Mouse (Mus musculus): Measurements from ENCODE around the gene Tiam2.

The Tiam2 gene

GRCm38 (mm10) chr17:3498580-3498979, 172.2 kb downstream of the Tiam2 start:
- DNase-seq (ENCODE audit: low read depth) = no peak

GRCm38 (mm10) chr17:3499468-3499867, 173.1 kb downstream of the Tiam2 start:
- DNase-seq (ENCODE audit: low read depth) = no peak

- DNase-seq (ENCODE audit: low read depth) = no peak
These were observed 173.7 kb downstream of the Tiam2 start for GRCm38 (mm10) chr17:3500076-3500475.

DNA sequence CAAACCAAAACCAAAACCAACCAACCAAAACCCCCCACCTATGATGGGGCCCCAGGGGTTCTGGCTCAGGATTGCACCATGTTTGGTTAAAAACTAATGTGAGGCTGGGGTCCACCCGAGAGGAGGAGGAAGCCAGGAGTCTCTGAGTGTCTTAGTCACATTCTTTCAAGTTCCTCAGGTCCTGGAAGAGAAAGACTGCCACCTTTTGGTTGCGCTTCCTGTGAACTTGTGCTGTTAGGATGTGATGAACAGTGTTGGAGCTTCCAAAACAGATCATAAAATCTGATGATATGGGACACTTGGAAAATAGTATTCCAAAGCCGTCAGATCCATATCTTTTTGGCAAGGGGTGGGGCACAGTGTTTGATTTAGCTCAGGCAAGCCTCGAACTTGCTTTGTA, 174.6 kb downstream of the Tiam2 start:
- no peak for DNase-seq (ENCODE audit: low read depth)

GRCm38 (mm10) chr17:3505711-3506110, 179.3 kb downstream of the Tiam2 start:
- no peak for DNase-seq (ENCODE audit: low read depth)

GRCm38 (mm10) chr17:3506508-3506907, 180.1 kb downstream of the Tiam2 start:
- DNase-seq (ENCODE audit: low read depth) = no peak

GRCm38 (mm10) chr17:3509841-3510240, 183.5 kb downstream of the Tiam2 start:
- DNase-seq (ENCODE audit: low read depth) = no peak

DNA sequence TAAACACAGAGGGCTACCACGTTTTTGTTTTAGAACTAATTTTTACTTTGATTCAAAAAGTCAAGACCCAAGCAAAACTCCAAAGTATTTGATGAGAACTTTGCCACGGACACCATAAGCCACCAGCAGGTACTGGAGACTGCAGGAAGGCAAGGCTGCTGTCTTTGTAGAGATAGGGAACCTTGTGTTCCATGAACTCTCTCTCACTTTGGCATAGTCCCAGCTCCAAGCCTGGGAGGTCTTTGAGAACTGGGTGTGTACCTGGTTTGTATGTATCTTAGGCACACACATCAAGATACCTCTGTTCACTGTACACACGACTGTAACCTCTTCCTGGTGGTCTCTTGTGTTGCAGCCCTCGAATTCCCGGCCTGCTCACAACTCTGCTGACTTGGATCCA, 187.9 kb downstream of the Tiam2 start:
- DNase-seq (ENCODE audit: low read depth) = no peak

DNA sequence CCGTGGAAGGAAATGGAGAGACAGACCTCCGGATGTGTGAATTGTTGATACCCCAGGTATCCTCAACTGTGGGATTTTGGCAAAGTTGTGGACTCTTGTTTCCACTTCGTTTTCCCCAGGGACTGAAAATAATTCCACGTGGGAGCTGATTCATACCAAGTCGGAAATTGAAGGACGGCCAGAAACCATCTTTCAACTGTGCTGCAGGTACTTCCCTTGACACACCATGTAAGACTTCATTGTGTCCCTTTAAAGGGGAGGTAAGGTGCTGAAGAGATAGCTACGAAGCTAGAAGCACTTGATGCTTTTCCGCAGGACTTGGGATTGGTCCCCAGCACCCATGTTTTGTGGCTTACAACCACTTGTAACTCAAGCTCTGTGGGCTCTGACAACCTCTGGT, 189.5 kb downstream of the Tiam2 start:
- no peak for DNase-seq (ENCODE audit: low read depth)

GRCm38 (mm10) chr17:3516406-3516805, 190.0 kb downstream of the Tiam2 start:
- no peak for DNase-seq (ENCODE audit: low read depth)

- no peak for DNase-seq (ENCODE audit: low read depth)
These were observed 194.0 kb downstream of the Tiam2 start for GRCm38 (mm10) chr17:3520344-3520743.

DNA sequence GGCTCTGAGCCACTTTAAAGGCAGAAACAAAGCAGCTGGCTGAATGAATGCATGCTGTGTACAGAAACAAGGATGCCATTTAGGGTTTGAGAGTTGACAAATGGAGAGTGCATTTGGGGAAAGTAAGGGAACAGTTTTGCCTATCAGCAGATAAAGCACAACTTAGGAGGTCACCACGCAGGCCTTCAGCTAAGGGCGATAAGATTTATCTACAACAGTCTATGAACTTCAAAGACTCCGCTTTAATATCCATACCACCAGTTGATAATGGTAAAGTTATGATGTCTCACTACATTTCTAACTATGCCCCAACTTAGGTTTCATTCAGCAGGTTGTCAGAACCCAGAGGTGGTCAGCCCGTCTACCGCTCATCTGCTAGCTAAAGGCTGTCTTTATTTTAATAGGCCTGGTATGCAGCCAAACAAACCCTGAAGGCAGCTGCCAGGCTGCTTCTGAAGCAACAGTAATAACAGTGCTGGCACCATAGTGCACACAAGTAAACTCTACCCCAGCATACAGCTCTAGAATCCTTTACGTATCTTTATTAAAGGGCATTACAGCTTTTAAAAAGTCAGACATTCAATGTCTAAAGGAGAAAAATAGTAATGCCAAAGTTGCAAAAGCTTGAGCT, 201.6 kb downstream of the Tiam2 start:
- DNase-seq (ENCODE audit: low read depth) = no peak

DNA sequence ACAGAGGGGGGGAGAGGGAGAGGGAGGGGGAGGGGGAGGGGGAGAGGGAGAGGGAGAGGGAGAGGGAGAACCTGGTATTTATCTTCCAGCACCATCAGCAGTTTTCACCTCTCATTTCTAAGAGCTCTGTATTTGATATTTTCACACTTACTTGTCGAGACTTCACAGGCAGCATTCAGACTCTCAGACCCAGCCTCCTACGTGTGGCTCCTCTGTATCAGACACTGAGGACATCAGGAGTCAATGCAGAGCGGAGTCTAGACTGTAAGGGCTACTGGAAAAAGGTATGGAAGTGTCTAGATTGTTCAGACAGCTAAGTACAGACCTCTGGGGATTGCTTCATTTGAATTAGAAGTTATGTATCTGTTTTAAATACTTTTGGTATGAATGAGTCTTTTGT, 203.2 kb downstream of the Tiam2 start:
- DNase-seq (ENCODE audit: low read depth) = no peak

DNA sequence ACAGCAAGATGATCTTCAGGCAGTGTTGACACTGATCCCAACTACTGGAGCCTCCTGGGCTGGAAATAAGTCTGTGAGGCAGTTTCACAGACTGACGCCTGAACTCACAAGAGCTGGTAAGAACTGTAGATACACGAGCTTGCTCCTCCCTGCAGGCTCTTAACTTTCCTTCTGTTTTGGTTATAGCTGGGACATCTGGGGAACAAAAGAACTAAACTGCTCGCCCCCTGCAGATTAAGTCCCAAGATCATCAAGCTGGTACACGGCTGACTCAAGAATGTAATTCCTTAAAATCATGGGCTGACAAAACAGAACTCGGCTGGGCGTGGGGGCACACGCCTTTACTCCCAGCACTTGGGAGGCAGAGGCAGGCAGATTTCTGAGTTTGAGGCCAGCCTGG, 204.2 kb downstream of the Tiam2 start:
- DNase-seq (ENCODE audit: low read depth) = no peak

- peak; percentile 43 for DNase-seq (ENCODE audit: low read depth)
These were observed 205.3 kb downstream of the Tiam2 start for GRCm38 (mm10) chr17:3531641-3532040.

DNA sequence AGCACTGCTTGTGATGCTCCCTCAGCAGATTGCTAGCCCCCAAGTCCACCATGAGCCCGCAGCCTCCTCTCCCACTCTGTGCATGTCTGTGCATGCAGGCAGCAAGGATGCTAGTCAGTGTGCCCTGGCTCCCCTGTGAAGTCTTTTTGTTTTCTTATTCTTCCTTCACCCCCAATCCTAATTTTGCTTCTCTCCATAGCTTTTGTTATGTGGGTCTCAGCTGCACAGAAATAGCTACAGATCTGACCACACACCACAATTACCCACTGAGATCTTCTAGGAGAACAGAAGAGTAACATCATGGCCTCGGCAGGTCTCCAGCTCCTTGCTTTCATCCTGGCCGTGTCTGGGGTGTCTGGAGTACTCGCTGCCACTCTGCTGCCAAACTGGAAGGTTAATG, 205.9 kb downstream of the Tiam2 start, which contains the start of gene Cldn20:
Gene Cldn20, plus strand, starts transcription at position 301 of the 400 bp plus-strand sequence.
- no peak for DNase-seq (ENCODE audit: low read depth)

- DNase-seq (ENCODE audit: low read depth) = no peak
These were observed 207.1 kb downstream of the Tiam2 start for GRCm38 (mm10) chr17:3533425-3533824.

- no peak for DNase-seq (ENCODE audit: low read depth)
These were observed 213.9 kb downstream of the Tiam2 start for GRCm38 (mm10) chr17:3540304-3540703.

GRCm38 (mm10) chr17:3541033-3541432, 214.7 kb downstream of the Tiam2 start:
- no peak for DNase-seq (ENCODE audit: low read depth)

DNA sequence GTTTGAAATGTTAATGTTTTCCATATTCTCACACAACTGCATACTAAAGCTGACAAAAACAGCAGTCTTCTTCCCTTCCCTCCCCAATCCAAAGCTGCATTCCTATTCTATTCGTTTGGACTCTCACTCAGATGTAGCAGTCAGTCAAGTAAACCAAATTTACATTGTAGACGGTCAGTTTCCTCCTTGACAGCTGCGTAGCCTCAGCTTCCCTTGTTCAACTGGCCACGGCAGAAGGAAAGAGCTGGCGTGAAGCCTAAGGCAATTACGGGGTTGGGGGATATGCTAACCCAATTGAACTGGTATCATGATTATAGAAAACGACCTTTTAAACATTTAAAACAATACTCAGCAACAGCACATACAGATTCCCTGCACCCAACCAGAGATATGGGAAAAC, 221.4 kb downstream of the Tiam2 start:
- DNase-seq (ENCODE audit: low read depth) = no peak

DNA sequence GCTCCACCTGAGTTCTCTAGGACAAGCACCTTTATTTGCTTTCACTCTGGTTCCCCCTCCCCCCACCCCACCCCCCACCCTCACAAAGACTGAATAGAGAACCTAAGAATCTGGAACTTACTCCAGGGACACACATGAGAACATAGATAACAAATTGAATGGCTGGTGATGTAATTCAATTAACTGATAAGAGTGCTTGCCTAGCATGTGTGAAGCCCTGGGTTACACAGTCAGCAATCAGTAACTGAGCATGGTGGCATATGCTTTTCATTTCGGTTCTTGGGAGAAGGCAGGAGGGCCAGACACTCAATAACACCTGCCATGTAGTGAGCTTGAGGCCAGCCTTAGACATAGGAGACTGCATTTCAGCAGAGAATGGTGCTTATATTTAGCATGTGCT, 229.9 kb downstream of the Tiam2 start:
- no peak for DNase-seq (ENCODE audit: low read depth)

DNA sequence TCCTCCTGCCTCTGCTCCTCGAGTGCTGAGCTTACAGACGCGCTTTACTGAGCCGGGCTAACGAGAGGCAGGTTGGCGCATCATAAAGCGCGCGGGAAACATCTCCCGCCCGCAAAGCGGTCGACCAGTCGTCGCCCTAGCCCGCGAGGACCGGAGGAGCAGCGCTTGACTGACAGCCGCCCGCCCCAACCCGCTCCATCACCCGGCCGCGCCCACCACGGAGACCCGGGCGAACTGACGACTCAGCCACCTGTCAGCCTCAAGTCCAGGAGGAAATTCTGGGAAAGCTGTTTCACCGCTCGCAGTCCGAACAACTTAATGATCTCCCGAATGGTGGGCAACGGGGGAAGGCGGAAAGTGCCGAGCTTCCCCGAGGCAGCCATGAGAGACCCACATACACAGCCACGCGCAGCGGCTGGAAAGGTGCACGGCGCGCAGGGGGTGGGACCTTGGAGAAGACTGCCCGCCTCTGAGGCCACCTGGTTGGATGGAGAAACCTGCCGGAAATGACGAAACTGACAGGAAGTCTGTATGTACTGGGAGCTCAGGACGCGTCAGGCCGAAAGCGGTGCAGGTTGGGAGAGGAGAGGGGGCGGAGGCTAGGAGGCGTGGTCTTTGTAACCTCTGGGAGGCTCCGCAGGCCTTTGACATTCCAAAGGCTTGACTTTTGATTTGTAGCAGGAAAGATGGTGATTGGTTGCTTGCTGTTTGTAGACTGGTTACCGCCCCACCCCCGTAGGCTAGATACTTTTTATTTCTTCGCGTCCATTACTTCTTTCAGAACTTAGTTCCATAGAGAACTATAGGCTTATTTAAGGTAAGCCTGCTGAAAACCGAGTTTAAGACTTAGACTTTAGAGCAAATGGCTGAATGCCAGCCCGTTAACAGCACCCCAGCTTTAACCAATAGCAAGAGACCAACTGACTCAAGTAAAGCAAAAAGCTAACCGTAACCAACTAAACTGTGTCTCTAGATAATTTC, 231.2 kb downstream of the Tiam2 start, which contains the start of gene Tfb1m:
Gene Tfb1m, minus strand, starts transcription at position 451 of the 981 bp plus-strand sequence.
- DNase-seq (ENCODE audit: low read depth) = peak; percentile 99

DNA sequence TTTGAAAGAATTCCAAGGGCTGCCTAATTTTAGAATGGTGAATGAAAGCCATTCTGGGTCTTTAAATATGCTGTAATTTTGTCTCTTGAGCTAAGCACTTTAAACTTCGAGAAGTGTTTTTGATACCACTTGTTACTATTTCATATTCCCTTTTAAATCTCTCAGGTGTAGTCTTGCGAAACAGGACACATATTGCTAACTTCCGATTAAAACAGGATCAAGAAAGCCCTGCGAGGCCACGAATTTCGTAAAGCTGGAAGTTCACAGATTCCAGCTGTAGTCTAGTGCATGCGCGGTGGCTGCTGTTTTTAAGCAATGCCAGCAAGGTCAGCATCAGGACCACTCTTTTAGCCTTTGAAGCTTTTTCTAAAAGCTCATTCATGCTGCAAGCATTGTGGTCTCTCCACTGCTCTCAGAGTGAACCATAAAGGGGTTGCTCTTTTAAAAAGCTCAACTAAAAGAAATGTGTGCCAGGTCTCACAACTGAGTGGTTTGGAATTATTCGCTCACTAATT, 232.0 kb downstream of the Tiam2 start:
- peak; percentile 19 for DNase-seq (ENCODE audit: low read depth)

Data from fibroblast of lung, adult 2 months (primary cell).